Mouse (Mus musculus) MEL (cell line): ENCODE results near the gene Retreg1. TPM values are rescaled to one million over a fixed set of nuclear protein-coding genes. Genes with fewer than 3 reads are reported as not detected.

Source experiments
- DNase-seq: peaks from one replicate; pipeline ENCODE4 v3.0.0; 2011; ENCODE audit warnings: low read depth, low spot score
- H3K27ac ChIP-seq: 2 replicates; pipeline ENCODE4 v1.5.1; 2012; ENCODE audit warnings: low read depth, mild to moderate bottlenecking, control low read depth, low read length, moderate library complexity; ENCODE audit not compliant: control insufficient read depth
- H3K27me3 ChIP-seq, 2 experiments: fragments of 150-350 bp in 1 of 2; sonication (generic) in 1 of 2; 2 replicates each; pipeline ENCODE4 v1.6.1; 2012; ENCODE audit warnings: low read length in 2 of 2, mild to moderate bottlenecking in 2 of 2, improper control_type of control experiment in 1 of 2, moderate library complexity in 1 of 2; ENCODE audit not compliant: insufficient read depth in 2 of 2, control insufficient read depth in 1 of 2
- H3K36me3 ChIP-seq, 2 experiments: 2 replicates each; pipeline ENCODE4 v1.6.1; 2012 to 2014; ENCODE audit warnings: low read length in 2 of 2, improper control_type of control experiment in 1 of 2, inconsistent platforms in 1 of 2, mild to moderate bottlenecking in 1 of 2; ENCODE audit not compliant: insufficient read depth in 2 of 2, control insufficient read depth in 1 of 2
- H3K4me1 ChIP-seq, 2 experiments: fragments of 150-350 bp in 1 of 2; sonication (generic) in 1 of 2; 2 replicates each; pipeline ENCODE4 v1.6.1; 2012; ENCODE audit warnings: low read length in 2 of 2, improper control_type of control experiment in 1 of 2, mild to moderate bottlenecking in 1 of 2; ENCODE audit not compliant: insufficient read depth in 2 of 2, control insufficient read depth in 1 of 2
- H3K4me3 ChIP-seq, 2 experiments: fragments of 150-350 bp in 1 of 2; sonication (generic) in 1 of 2; 2 replicates each; pipeline ENCODE4 v1.5.1; 2012; ENCODE audit warnings: low read depth in 2 of 2, low read length in 2 of 2, mild to moderate bottlenecking in 2 of 2, moderate library complexity in 2 of 2, control low read depth in 1 of 2, improper control_type of control experiment in 1 of 2; ENCODE audit not compliant: control insufficient read depth in 1 of 2, insufficient read depth in 1 of 2
- H3K79me2 ChIP-seq: 2 replicates; pipeline ENCODE4 v1.6.1; 2012; ENCODE audit warnings: mild to moderate bottlenecking, low read length, moderate library complexity; ENCODE audit not compliant: control insufficient read depth, poor library complexity, insufficient read depth
- H3K9ac ChIP-seq: 2 replicates; pipeline ENCODE4 v1.6.1; 2012; ENCODE audit warnings: low read depth, mild to moderate bottlenecking, control low read depth, low read length, moderate library complexity; ENCODE audit not compliant: control insufficient read depth, poor library complexity, severe bottlenecking
- H3K9me3 ChIP-seq: fragments of 150-350 bp; sonication (generic); replicated peaks from 2 replicates; pipeline ENCODE4 v1.6.1; 2012; ENCODE audit warnings: mild to moderate bottlenecking, low read length, improper control_type of control experiment, moderate library complexity; ENCODE audit not compliant: insufficient read depth
- BHLHE40 ChIP-seq: IDR thresholded peaks from 2 replicates; pipeline ENCODE4 v1.6.1; 2012; ENCODE audit warnings: low read depth, mild to moderate bottlenecking, inconsistent platforms, low read length, improper control_type of control experiment, borderline replicate concordance
- CTCF ChIP-seq, 3 experiments: IDR thresholded peaks in 2 of 3; conservative IDR thresholded peaks in 1 of 3; 2 replicates each; pipeline ENCODE4 v1.5.1; 2011 to 2012; ENCODE audit warnings: low read length in 3 of 3, low read depth in 2 of 3, mild to moderate bottlenecking in 2 of 3, improper control_type of control experiment in 1 of 3, inconsistent platforms in 1 of 3, mixed read lengths in 1 of 3, moderate library complexity in 1 of 3; ENCODE audit not compliant: control insufficient read depth in 1 of 3, insufficient read depth in 1 of 3, poor library complexity in 1 of 3, severe bottlenecking in 1 of 3
- E2F4 ChIP-seq: IDR thresholded peaks from 2 replicates; pipeline ENCODE4 v1.6.1; 2011; ENCODE audit warnings: low read depth, low read length, improper control_type of control experiment, borderline replicate concordance
- ELF1 ChIP-seq: IDR thresholded peaks from 2 replicates; pipeline ENCODE4 v1.6.1; 2014; ENCODE audit warnings: low read depth, mild to moderate bottlenecking, inconsistent platforms, low read length, improper control_type of control experiment, moderate library complexity
- GATA1 ChIP-seq: IDR thresholded peaks from 2 replicates; pipeline ENCODE4 v1.6.1; 2011; ENCODE audit warnings: low read depth, low read length, improper control_type of control experiment
- KAT2A ChIP-seq: conservative IDR thresholded peaks from 2 replicates; pipeline ENCODE4 v1.6.1; 2012; ENCODE audit warnings: low read depth, low read length, improper control_type of control experiment, inconsistent platforms
- MAZ ChIP-seq: IDR thresholded peaks from 2 replicates; pipeline ENCODE4 v1.6.1; 2012; ENCODE audit warnings: low read depth, mild to moderate bottlenecking, inconsistent platforms, low read length, improper control_type of control experiment
- MEF2A ChIP-seq: IDR thresholded peaks from 2 replicates; pipeline ENCODE4 v1.6.1; 2014; ENCODE audit warnings: low read depth, mild to moderate bottlenecking, inconsistent platforms, low read length, improper control_type of control experiment; ENCODE audit not compliant: poor library complexity, insufficient replicate concordance, severe bottlenecking; ENCODE audit errors: extremely low read depth
- MYC ChIP-seq: IDR thresholded peaks from 2 replicates; pipeline ENCODE4 v1.6.1; 2011; ENCODE audit warnings: low read depth, mild to moderate bottlenecking, low read length, improper control_type of control experiment, moderate library complexity
- NELFE ChIP-seq: IDR thresholded peaks from 2 replicates; pipeline ENCODE4 v1.6.1; 2011; ENCODE audit warnings: low read depth, low read length, improper control_type of control experiment
- NRF1 ChIP-seq: IDR thresholded peaks from 2 replicates; pipeline ENCODE4 v1.6.1; 2014; ENCODE audit warnings: low read depth, mild to moderate bottlenecking, inconsistent platforms, low read length, improper control_type of control experiment, moderate library complexity; ENCODE audit not compliant: poor library complexity, insufficient read depth, severe bottlenecking
- RAD21 ChIP-seq: IDR thresholded peaks from 2 replicates; pipeline ENCODE4 v1.6.1; 2011; ENCODE audit warnings: mild to moderate bottlenecking, low read depth, low read length, improper control_type of control experiment
- SIN3A ChIP-seq: IDR thresholded peaks from 2 replicates; pipeline ENCODE4 v1.6.1; 2012; ENCODE audit warnings: low read length, improper control_type of control experiment, inconsistent platforms
- SMC3 ChIP-seq: IDR thresholded peaks from 2 replicates; pipeline ENCODE4 v1.6.1; 2011; ENCODE audit warnings: low read depth, low read length, improper control_type of control experiment
- TCF12 ChIP-seq: IDR thresholded peaks from 2 replicates; pipeline ENCODE4 v1.6.1; 2014; ENCODE audit warnings: low read depth, mild to moderate bottlenecking, inconsistent platforms, low read length, improper control_type of control experiment, moderate library complexity
- UBTF ChIP-seq: IDR thresholded peaks from 2 replicates; pipeline ENCODE4 v1.6.1; 2012; ENCODE audit warnings: low read depth, mild to moderate bottlenecking, inconsistent platforms, low read length, improper control_type of control experiment, moderate library complexity, borderline replicate concordance; ENCODE audit not compliant: insufficient read depth
- USF1 ChIP-seq: IDR thresholded peaks from 2 replicates; pipeline ENCODE4 v1.6.1; 2014; ENCODE audit warnings: low read depth, mild to moderate bottlenecking, inconsistent platforms, low read length, improper control_type of control experiment, moderate library complexity
- ZC3H11A ChIP-seq: IDR thresholded peaks from 2 replicates; pipeline ENCODE4 v1.6.1; 2012; ENCODE audit warnings: low read depth, mild to moderate bottlenecking, inconsistent platforms, low read length, improper control_type of control experiment
- ZMIZ1 ChIP-seq: IDR thresholded peaks from 2 replicates; pipeline ENCODE4 v1.6.1; 2012; ENCODE audit warnings: low read depth, mild to moderate bottlenecking, inconsistent platforms, low read length, improper control_type of control experiment, moderate library complexity
- polyA plus RNA-seq, 2 experiments: library from polyadenylated mRNA; stranded (reverse) in 1 of 2; unstranded in 1 of 2; fragments of >175 nt in 1 of 2; fragments of >200 nt in 1 of 2; gene quantifications; 2 replicates each; pipeline versions ENCODE4 v1.2.1 to v1.2.4; 2012; ENCODE audit warnings: low replicate concordance in 2 of 2, low read depth in 1 of 2; ENCODE audit not compliant: insufficient read length in 2 of 2, insufficient read depth in 1 of 2, missing spikeins in 1 of 2
- total RNA-seq: library from RNA; depleted of rRNA; stranded (reverse); fragments of 300-350 nt; gene quantifications from 2 replicates; pipeline ENCODE4 v1.2.3, GENCODE M21; 2012

Gene Retreg1
- total and polyA plus RNA-seq, 3 experiments = 3.1 to 7.6 TPM; not detected in 1

- DNase-seq = no peak
- Histone ChIP-seq H3K4me3 (no peak overlapping the region), H3K9me3 (no peaks in the 10 kb centered on the region), H3K27me3 (no peaks in the 10 kb centered on the region), H3K27ac (no peak overlapping the region), H3K9ac (no peak overlapping the region), H3K36me3 (peaks cover 0 to 6% of the 10 kb centered on the region in 2 experiments; a peak in 2 of 4 replicates), H3K4me1 (peaks cover 3 to 17% of the 10 kb centered on the region in 2 experiments; a peak in 3 of 4 replicates), H3K79me2 (no peaks in the 10 kb centered on the region; the same call in 1 of the 2 replicates)
- TF ChIP-seq E2F4 (no peak), GATA1 (no peak), CTCF (IDR thresholded peaks at IDR 0.05 in 2 of 3, conservative IDR thresholded peaks at IDR 0.05 in 1 of 3; ENCODE audit: control insufficient read depth in 1 of 3, insufficient read depth in 1 of 3, low read depth in 2 of 3, low read length in 3 of 3, poor library complexity in 1 of 3, severe bottlenecking in 1 of 3) (no peak), SMC3 (no peak), MYC (no peak), ELF1 (no peak), SIN3A (no peak)
Measured at GRCm38 (mm10) chr15:25929936-25930335, 87.0 kb downstream of the Retreg1 start.

GRCm38 (mm10) chr15:25930657-25931056, 87.7 kb downstream of the Retreg1 start:
- H3K4me3 ChIP-seq = no peak overlapping the region
- no peaks in the 10 kb centered on the region for H3K27me3 ChIP-seq
- H3K4me1 ChIP-seq = peaks cover 3 to 17% of the 10 kb centered on the region in 2 experiments; a peak in 3 of 4 replicates
- H3K36me3 ChIP-seq = peaks cover 0 to 6% of the 10 kb centered on the region in 2 experiments; a peak in 2 of 4 replicates
- no peaks in the 10 kb centered on the region; the same call in 1 of the 2 replicates for H3K79me2 ChIP-seq
- H3K27ac ChIP-seq = no peak overlapping the region
- no peaks in the 10 kb centered on the region for H3K9me3 ChIP-seq
- no peak for TF ChIP-seq NELFE
- TF ChIP-seq E2F4 = no peak
- TF ChIP-seq SIN3A = no peak
- TF ChIP-seq USF1 = no peak
- no peak for TF ChIP-seq NRF1
- no peak for TF ChIP-seq MAZ
- TF ChIP-seq ZMIZ1 = no peak
- no peak for TF ChIP-seq RAD21
- no peak for TF ChIP-seq TCF12
- no peak for TF ChIP-seq ZC3H11A
- TF ChIP-seq KAT2A = no peak
- TF ChIP-seq UBTF = no peak
- no peak for TF ChIP-seq GATA1
- TF ChIP-seq MEF2A = no peak
- no peak for TF ChIP-seq BHLHE40
- no peak overlapping the region for H3K9ac ChIP-seq
- DNase-seq = no peak
